Mouse (Mus musculus) cerebellum, adult 2 months (tissue): Measurements from ENCODE around the gene Add3. TPM values are rescaled to one million over a fixed set of nuclear protein-coding genes. Genes with fewer than 3 reads are reported as not detected.

Source experiments
- DNase-seq, 2 experiments: peaks; one replicate each; pipeline ENCODE4 v3.0.0; 2021
- H3K27ac ChIP-seq: fragments of 200-500 bp; 2 replicates; pipeline ENCODE4 v1.5.1; 2012; ENCODE audit warnings: low read length, control low read depth, inconsistent platforms; ENCODE audit not compliant: insufficient read depth
- H3K27me3 ChIP-seq: fragments of 200-500 bp; 2 replicates; pipeline ENCODE4 v1.6.1; 2012; ENCODE audit warnings: inconsistent platforms, mild to moderate bottlenecking, low read length, moderate library complexity; ENCODE audit not compliant: control insufficient read depth, insufficient read depth
- H3K4me1 ChIP-seq: fragments of 200-500 bp; 2 replicates; pipeline ENCODE4 v1.6.1; 2011; ENCODE audit warnings: low read length; ENCODE audit not compliant: control insufficient read depth, insufficient read depth
- H3K4me3 ChIP-seq: fragments of 200-500 bp; replicated peaks from 2 replicates; pipeline ENCODE3; 2011; ENCODE audit warnings: mild to moderate bottlenecking, low read depth, low read length, control low read depth; ENCODE audit not compliant: insufficient read depth
- CTCF ChIP-seq: fragments of 200-500 bp; IDR thresholded peaks from 2 replicates; pipeline ENCODE4 v1.5.1; 2011; ENCODE audit warnings: low read depth, mild to moderate bottlenecking, control low read depth, low read length, moderate library complexity, borderline replicate concordance; ENCODE audit not compliant: insufficient read depth
- POLR2A ChIP-seq: fragments of 200-500 bp; IDR thresholded peaks from 2 replicates; pipeline ENCODE4 v1.6.1; 2011; ENCODE audit warnings: low read length, control low read depth, borderline replicate concordance; ENCODE audit not compliant: insufficient read depth
- WGBS: fragments of 180-500 bp; shearing (Covaris S2); methylation state at CpG from one replicate; pipeline ENCODE4 v1.1.7; 2018; 5-methylcytosine and 5-hydroxymethylcytosine counted together
- polyA plus RNA-seq: library from polyadenylated mRNA; depleted of rRNA; stranded (reverse); fragments of >200 nt; gene quantifications from 2 replicates; pipeline ENCODE4 v1.2.3, GENCODE M21; 2012

The Add3 gene
- polyA plus RNA-seq, 1 experiment = 80.2 TPM

DNA sequence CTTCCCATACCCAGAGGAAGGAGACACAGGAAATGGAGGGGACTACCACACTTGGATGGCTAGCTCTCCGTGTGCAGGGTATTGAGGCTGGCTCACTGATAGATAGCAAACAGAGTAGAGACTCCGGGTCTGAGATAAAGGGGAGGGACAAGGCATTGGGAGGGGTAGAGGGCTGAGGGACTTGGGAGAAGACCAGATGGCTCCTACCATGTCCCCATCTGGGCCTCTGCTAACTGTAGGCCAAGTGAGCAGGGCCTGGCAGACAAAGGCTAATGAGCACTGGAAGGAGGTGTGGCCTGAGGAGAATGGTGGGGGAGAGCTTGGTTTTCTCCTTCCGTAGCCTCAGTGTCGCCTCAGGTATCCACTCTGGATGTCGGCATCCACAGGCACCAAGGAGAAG is 119.3 kb downstream of the Add3 start:
- TF ChIP-seq POLR2A = no peak
- TF ChIP-seq CTCF = no peak
- Histone ChIP-seq H3K4me1 (peaks cover 30% of the 10 kb centered on the region), H3K27ac (no peak overlapping the region), H3K4me3 (no peak overlapping the region), H3K27me3 (no peaks in the 10 kb centered on the region)
- 14% methylated on average over 5 of the region's 5 CpGs for WGBS
- DNase-seq = peak; percentile 62 to 80

DNA sequence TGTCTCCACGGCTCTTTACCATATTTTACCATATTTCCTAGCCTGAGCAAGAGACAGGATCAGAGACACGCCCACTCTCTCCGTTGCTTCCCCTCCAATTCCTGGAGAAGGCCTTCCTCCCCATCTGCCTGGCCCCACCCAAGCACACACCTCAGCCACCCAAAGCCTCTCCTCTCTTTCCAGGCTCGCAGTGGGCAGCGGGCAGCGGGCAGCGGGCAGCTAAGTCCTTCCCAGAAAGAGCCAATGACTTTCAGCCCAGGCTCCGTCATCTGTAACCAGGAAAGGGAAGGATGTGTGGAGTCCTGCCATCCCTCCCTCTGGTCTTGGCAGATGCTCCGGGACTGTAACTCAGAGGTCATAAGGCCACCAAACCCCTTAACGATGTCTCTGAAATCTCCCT is 120.0 kb downstream of the Add3 start:
- Histone ChIP-seq H3K4me3 (no peak overlapping the region), H3K27me3 (no peaks in the 10 kb centered on the region), H3K4me1 (peaks cover 30% of the 10 kb centered on the region), H3K27ac (no peak overlapping the region)
- TF ChIP-seq CTCF (no peak), POLR2A (no peak)
- no peak for DNase-seq
- 52% methylated on average over 10 of the region's 10 CpGs for WGBS

DNA sequence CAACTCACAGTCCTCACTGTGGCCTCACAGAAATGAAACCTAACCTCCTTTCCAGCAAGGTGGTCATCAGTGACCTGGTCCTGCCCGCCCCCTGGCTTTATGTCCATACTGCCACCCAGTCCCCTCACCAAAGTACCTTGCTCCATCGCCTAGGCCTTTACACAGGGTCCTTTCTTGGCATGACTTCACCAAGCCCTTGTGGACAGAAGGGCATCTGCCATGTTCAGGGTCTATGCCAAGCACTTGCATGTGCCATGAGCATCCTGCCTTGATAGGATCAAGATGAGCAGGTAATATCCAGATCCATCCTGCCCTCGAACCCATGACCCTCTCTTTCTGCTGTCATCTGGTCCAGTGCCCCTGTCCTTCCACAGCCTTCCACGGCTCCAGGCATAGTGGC is 120.6 kb downstream of the Add3 start:
- no peak for DNase-seq
- Histone ChIP-seq H3K4me1 (peaks cover 30% of the 10 kb centered on the region), H3K27ac (no peak overlapping the region), H3K27me3 (no peaks in the 10 kb centered on the region), H3K4me3 (no peak overlapping the region)
- WGBS = 68% methylated on average over 4 of the region's 4 CpGs
- TF ChIP-seq CTCF = no peak

DNA sequence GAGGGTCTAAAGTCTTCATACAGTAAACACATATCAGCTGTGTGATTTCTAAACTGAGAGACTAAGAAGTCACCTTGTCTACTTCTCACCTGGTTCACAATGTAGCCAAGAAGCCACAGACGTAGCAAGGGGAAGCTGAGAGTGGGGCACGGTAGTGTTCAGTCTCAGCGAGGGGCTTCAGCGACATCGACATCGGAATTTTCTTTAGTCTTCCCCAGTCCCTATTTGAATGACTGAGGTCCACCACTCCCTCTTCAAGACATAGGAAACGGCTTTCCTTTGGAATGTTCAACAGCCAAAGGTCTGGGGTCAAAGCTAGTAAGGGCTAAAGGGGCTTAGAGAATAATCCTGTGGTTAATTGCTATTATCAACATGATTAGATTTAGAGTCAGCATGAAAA is 121.8 kb downstream of the Add3 start:
- WGBS = 87% methylated on average over 7 of the region's 7 CpGs

DNA sequence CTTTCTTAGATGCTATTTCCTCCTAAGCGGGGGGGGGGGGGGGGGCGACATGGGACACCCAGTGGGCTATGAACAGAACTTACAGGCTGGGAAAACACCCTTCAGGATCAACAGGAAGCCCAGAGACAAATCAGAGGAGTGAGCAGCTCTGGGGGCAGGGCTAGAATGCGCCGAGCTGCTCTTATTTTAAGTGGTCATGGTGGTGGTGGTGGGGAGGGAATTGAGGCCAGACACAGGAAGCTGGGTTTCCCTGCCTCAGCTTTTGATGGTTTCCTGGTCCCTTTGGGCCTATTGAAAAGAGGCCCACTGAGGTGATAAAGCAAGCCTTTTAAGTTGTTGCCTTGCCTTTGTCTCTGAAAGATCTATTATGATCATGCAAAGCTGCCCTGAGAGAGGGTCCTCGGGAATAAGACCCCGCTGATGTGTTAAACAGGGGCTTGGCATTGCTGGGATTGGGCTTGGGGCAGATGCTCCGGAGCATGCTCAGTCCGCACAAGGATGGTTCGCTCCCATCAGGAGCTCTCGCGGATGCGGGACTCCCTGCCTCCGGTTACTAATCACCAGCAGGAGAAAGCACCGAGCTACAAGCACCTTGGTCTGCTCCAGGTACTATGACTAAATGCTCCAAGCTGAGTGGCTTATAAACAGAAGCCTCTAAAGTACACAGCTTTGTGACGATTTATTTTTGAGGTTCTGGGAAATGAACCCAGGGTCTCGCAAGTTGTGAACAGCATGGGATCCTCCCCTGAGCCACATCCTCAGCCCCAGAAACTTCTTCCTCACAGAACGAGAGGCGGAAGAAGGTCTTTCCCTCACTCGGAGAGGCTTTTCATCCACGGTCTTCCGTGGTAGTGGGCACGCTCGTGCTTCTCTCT is 123.9 kb downstream of the Add3 start:
- no peak overlapping the region for H3K27ac ChIP-seq
- H3K4me3 ChIP-seq = no peak overlapping the region
- no peak for DNase-seq
- 58% methylated on average over 23 of the region's 23 CpGs for WGBS
- TF ChIP-seq CTCF (no peak), POLR2A (no peak)
- no peaks in the 10 kb centered on the region for H3K27me3 ChIP-seq
- peaks cover 14% of the 10 kb centered on the region for H3K4me1 ChIP-seq

More for the DNA sequence above, 121.8 kb downstream of the Add3 start:
- no peak for DNase-seq
- TF ChIP-seq CTCF (no peak), POLR2A (no peak)
- Histone ChIP-seq H3K4me3 (no peak overlapping the region), H3K27me3 (no peaks in the 10 kb centered on the region), H3K4me1 (peaks cover 30% of the 10 kb centered on the region), H3K27ac (no peak overlapping the region)

DNA sequence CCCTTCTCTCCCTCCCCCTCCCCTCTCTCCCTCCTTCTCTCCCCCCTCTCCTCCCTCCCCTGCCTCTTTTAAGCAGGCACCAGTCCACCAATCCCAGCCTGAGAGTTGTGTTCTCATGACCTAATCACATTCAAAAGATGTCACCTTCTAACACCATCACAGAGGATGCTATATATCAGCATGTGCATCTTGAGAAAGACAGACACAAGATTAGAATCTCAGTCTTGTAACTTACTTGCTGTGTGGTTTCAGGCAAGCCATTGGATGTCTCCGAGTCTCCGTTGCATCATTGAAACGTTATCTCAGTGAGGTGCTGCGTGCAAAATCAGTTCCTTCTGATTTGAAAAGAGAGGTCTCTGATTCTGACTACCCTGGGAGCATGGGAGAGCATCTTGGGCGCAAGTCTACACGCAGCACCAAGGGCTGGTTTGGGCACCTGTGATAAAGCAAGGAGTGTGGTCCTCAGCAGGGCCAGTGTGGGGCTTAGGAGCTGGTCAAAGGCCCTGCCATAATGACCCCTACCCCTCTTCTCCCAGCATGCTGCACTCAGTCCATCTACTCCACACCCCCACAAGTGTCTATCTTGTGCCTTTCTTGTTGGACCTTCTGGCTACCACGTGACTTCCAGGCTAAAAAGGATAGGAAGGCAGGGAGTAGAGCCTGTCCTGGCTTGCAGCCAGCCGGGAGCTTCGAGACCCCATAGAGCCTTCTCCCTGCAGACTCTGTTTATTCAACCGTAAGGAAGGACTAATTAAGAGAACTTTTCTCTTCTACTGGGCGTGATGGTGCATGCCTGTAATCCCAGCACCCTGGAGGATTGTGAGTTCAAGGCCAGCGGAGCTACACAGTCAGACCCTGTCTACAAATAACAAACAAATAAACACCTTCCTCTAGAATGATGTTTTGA is 124.8 kb downstream of the Add3 start:
- Histone ChIP-seq H3K27me3 (no peaks in the 10 kb centered on the region), H3K4me3 (no peak overlapping the region), H3K4me1 (peaks cover 4% of the 10 kb centered on the region), H3K27ac (no peak overlapping the region)
- no peak for DNase-seq
- TF ChIP-seq POLR2A (no peak), CTCF (no peak)
- 58% methylated on average over 12 of the region's 12 CpGs for WGBS

DNA sequence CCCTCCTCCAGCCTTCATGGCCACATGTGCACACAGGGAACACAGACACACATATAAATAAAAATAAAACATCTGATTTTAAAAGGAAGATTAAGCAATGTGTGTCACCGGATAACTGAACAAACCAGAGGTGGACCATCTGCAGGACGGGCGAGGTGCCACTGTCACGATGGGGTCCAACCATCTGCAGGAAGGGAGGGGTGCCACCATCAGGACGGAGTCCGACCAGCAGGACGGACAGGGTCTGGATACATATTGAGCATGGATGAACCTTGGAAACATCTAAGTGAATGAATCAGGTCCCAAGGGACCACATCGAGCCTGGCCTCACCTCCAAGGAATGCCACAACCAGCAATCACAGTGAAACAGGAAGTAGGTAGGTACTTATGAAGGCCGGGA is 127.1 kb downstream of the Add3 start:
- 52% methylated on average over 9 of the region's 9 CpGs for WGBS
- DNase-seq = no peak
- TF ChIP-seq POLR2A (no peak), CTCF (no peak)

More for the DNA sequence above, 127.1 kb downstream of the Add3 start:
- Histone ChIP-seq H3K27me3 (no peaks in the 10 kb centered on the region), H3K4me3 (no peak overlapping the region), H3K27ac (no peak overlapping the region), H3K4me1 (no peaks in the 10 kb centered on the region; the same call in 1 of the 2 replicates)
